15 mouse cellular contexts compared by ENCODE assay signal in genomic region chr9:120646806-120647667, GRCm38 (mm10).
A peak's percentile ranks its signal among the peaks of the same experiment; 100 is the strongest.
DNase-seq lines count a peak whose midpoint lies in the region; ATAC-seq and TF ChIP-seq lines count a peak whose summit lies in the region.
"Had no signal": no experiment of that assay in that cellular context is flagged by ENCODE, and none has a peak within 500 bp of the region (broad histone marks: within the 10 kb centered on the region; RNA-seq: fewer than 3 reads in every experiment).

No protein-coding gene starts in this region.

- ATAC-seq in embryonic facial prominence, embryonic 12.5 days (ENCODE audit: insufficient number of reproducible peaks, insufficient read depth, low FRiP score, low TSS enrichment), result no peak
- ATAC-seq in forebrain, embryonic 15.5 days (replicated peaks), result peak; percentile 67
- ATAC-seq in neural tube, embryonic 15.5 days (ENCODE audit: low FRiP score), result peak; percentile 55; the same call in 1 of the 2 replicates
- ATAC-seq: intestine, embryonic 15.5 days had no signal

- no peak for DNase-seq in embryonic facial prominence, embryonic 10.5 days (ENCODE audit: low spot score)
- DNase-seq in layer of hippocampus, adult 2 months (ENCODE audit: low spot score in 2 of 2), result peak; percentile 25 to 27
- DNase-seq in layer of hippocampus, postnatal 10 days (ENCODE audit: low spot score in 2 of 2), result no peak
- no peak for DNase-seq in ovary, postnatal 10 days (ENCODE audit: low spot score)
- DNase-seq in urinary bladder, adult 2 months (ENCODE audit: low spot score), result no peak
- DNase-seq: adrenal gland, postnatal 36 days; cerebellum, adult 9-10 months; kidney, postnatal 4 days; thymus, adult 18-20 months had no signal

- no peaks in the 10 kb centered on the region; the same call in 1 of the 2 replicates for H3K4me1 ChIP-seq in embryonic facial prominence, embryonic 12.5 days
- 0 out of 2 replicates have a peak, but pooled peaks cover 5% of the 10 kb centered on the region for H3K4me1 ChIP-seq in embryonic facial prominence, embryonic 10.5 days
- peaks cover 14% of the 10 kb centered on the region for H3K4me1 ChIP-seq in forebrain, embryonic 15.5 days
- H3K4me1 ChIP-seq in neural tube, embryonic 15.5 days, result peaks cover 13% of the 10 kb centered on the region
- H3K4me1 ChIP-seq: intestine, embryonic 15.5 days; lung, embryonic 15.5 days had no signal

- 64% methylated on average over 10 of the region's 10 CpGs for WGBS in embryonic facial prominence, embryonic 12.5 days
- WGBS in embryonic facial prominence, embryonic 10.5 days, result 82% methylated on average over 10 of the region's 10 CpGs
- WGBS in forebrain, embryonic 15.5 days, result 69% methylated on average over 10 of the region's 10 CpGs
- WGBS in neural tube, embryonic 15.5 days, result 58% methylated on average over 10 of the region's 10 CpGs

- H3K27me3 ChIP-seq in embryonic facial prominence, embryonic 12.5 days, result no peaks in the 10 kb centered on the region
- H3K27me3 ChIP-seq in embryonic facial prominence, embryonic 10.5 days (replicated peaks; ENCODE audit: low read depth, poor library complexity, severe bottlenecking), result no peaks in the 10 kb centered on the region
- no peaks in the 10 kb centered on the region for H3K27me3 ChIP-seq in forebrain, embryonic 15.5 days
- no peaks in the 10 kb centered on the region for H3K27me3 ChIP-seq in neural tube, embryonic 15.5 days (replicated peaks)
- H3K27me3 ChIP-seq: intestine, embryonic 15.5 days; lung, embryonic 15.5 days; midbrain, embryonic 12.5 days had no signal

- H3K4me3 ChIP-seq in embryonic facial prominence, embryonic 12.5 days, result no peak overlapping the region
- no peak overlapping the region for H3K4me3 ChIP-seq in embryonic facial prominence, embryonic 10.5 days
- H3K4me3 ChIP-seq in layer of hippocampus, adult 2 months, result no peak overlapping the region
- no peak overlapping the region for H3K4me3 ChIP-seq in forebrain, embryonic 15.5 days
- H3K4me3 ChIP-seq in neural tube, embryonic 15.5 days (replicated peaks), result no peak overlapping the region
- H3K4me3 ChIP-seq: intestine, embryonic 15.5 days; lung, embryonic 15.5 days; midbrain, embryonic 12.5 days had no signal

- 0 out of 2 replicates have a peak overlapping the region, but pooled peaks have one; percentile 12 for H3K27ac ChIP-seq in embryonic facial prominence, embryonic 12.5 days
- no peak overlapping the region for H3K27ac ChIP-seq in embryonic facial prominence, embryonic 10.5 days (replicated peaks)
- H3K27ac ChIP-seq in layer of hippocampus, adult 2 months, result peak overlapping the region; percentile 53; the same call in 1 of the 2 replicates
- peak overlapping the region; percentile 58 for H3K27ac ChIP-seq in forebrain, embryonic 15.5 days (replicated peaks)
- H3K27ac ChIP-seq in neural tube, embryonic 15.5 days (replicated peaks), result 0 out of 2 replicates have a peak overlapping the region, but pooled peaks have one; percentile 23
- H3K27ac ChIP-seq: intestine, embryonic 15.5 days; lung, embryonic 15.5 days; midbrain, embryonic 12.5 days had no signal

- no peak overlapping the region for H3K4me2 ChIP-seq in embryonic facial prominence, embryonic 12.5 days (replicated peaks)
- H3K4me2 ChIP-seq in forebrain, embryonic 15.5 days (replicated peaks), result no peak overlapping the region
- no peak overlapping the region for H3K4me2 ChIP-seq in neural tube, embryonic 15.5 days
- H3K4me2 ChIP-seq: intestine, embryonic 15.5 days; lung, embryonic 15.5 days; midbrain, embryonic 12.5 days had no signal

- TF ChIP-seq CTCF in layer of hippocampus, adult 2 months (conservative IDR thresholded peaks at IDR 0.05), result no peak

- no peaks in the 10 kb centered on the region for H3K9me3 ChIP-seq in embryonic facial prominence, embryonic 12.5 days
- peaks cover 6% of the 10 kb centered on the region; the same call in 1 of the 2 replicates for H3K9me3 ChIP-seq in embryonic facial prominence, embryonic 10.5 days
- H3K9me3 ChIP-seq in forebrain, embryonic 15.5 days, result no peaks in the 10 kb centered on the region
- H3K9me3 ChIP-seq in neural tube, embryonic 15.5 days (replicated peaks), result no peaks in the 10 kb centered on the region
- H3K9me3 ChIP-seq: intestine, embryonic 15.5 days; lung, embryonic 15.5 days; midbrain, embryonic 12.5 days had no signal

- no peaks in the 10 kb centered on the region for H3K36me3 ChIP-seq in embryonic facial prominence, embryonic 12.5 days
- H3K36me3 ChIP-seq in embryonic facial prominence, embryonic 10.5 days (replicated peaks), result no peaks in the 10 kb centered on the region
- H3K36me3 ChIP-seq in forebrain, embryonic 15.5 days, result no peaks in the 10 kb centered on the region
- H3K36me3 ChIP-seq in neural tube, embryonic 15.5 days, result no peaks in the 10 kb centered on the region
- H3K36me3 ChIP-seq: intestine, embryonic 15.5 days; lung, embryonic 15.5 days; midbrain, embryonic 12.5 days had no signal

- no peak overlapping the region for H3K9ac ChIP-seq in embryonic facial prominence, embryonic 12.5 days
- H3K9ac ChIP-seq in forebrain, embryonic 15.5 days (replicated peaks), result no peak overlapping the region
- H3K9ac ChIP-seq in neural tube, embryonic 15.5 days (replicated peaks), result no peak overlapping the region
- H3K9ac ChIP-seq: intestine, embryonic 15.5 days; lung, embryonic 15.5 days; midbrain, embryonic 12.5 days had no signal

Comparison
In these comparisons a context has a peak if more than half of its experiments do, and no peak if none do; other contexts are left out.
1. DNase-seq: peak in layer of hippocampus, adult 2 months (2 of 2); none in embryonic facial prominence, embryonic 10.5 days (single experiment), layer of hippocampus, postnatal 10 days (0 of 2), ovary, postnatal 10 days (single experiment) and urinary bladder, adult 2 months (single experiment).